Mouse (Mus musculus) bone marrow, adult 2 months (tissue): ENCODE results near the gene Pam16. TPM values are rescaled to one million over a fixed set of nuclear protein-coding genes. Genes with fewer than 3 reads are reported as not detected.

Experiments used
- H3K27ac ChIP-seq: fragments of 200-500 bp; 2 replicates; pipeline ENCODE4 v1.5.1; 2012; ENCODE audit warnings: low read depth, mild to moderate bottlenecking, control low read depth, inconsistent platforms, low read length; ENCODE audit not compliant: control insufficient read depth, poor library complexity, insufficient read depth
- H3K4me1 ChIP-seq: fragments of 200-500 bp; 2 replicates; pipeline ENCODE4 v1.6.1; 2011; ENCODE audit warnings: low read length; ENCODE audit not compliant: control insufficient read depth, insufficient read depth
- H3K4me3 ChIP-seq: fragments of 200-500 bp; replicated peaks from 2 replicates; pipeline ENCODE3; 2011; ENCODE audit warnings: mild to moderate bottlenecking, low read depth, low read length, control low read depth; ENCODE audit not compliant: control insufficient read depth
- CTCF ChIP-seq: fragments of 200-500 bp; IDR thresholded peaks from 2 replicates; pipeline ENCODE4 v1.5.1; 2011; ENCODE audit warnings: low read length, control low read depth; ENCODE audit not compliant: control insufficient read depth, insufficient read depth
- POLR2A ChIP-seq: fragments of 200-500 bp; IDR thresholded peaks from 2 replicates; pipeline ENCODE4 v1.6.1; 2011; ENCODE audit warnings: low read depth, mild to moderate bottlenecking, control low read depth, low read length, borderline replicate concordance; ENCODE audit not compliant: control insufficient read depth
- WGBS: fragments of 180-500 bp; shearing (Covaris S2); methylation state at CpG from one replicate; pipeline ENCODE4 v1.1.7; 2018; 5-methylcytosine and 5-hydroxymethylcytosine counted together
- polyA plus RNA-seq: library from polyadenylated mRNA; stranded (reverse); fragments of >200 nt; gene quantifications from 2 replicates; pipeline ENCODE4 v1.2.4, GENCODE M21; 2011; ENCODE audit warnings: low replicate concordance; ENCODE audit not compliant: missing spikeins, insufficient read depth, insufficient read length

Pam16 gene
- polyA plus RNA-seq, 1 experiment: 52.5 TPM

DNA sequence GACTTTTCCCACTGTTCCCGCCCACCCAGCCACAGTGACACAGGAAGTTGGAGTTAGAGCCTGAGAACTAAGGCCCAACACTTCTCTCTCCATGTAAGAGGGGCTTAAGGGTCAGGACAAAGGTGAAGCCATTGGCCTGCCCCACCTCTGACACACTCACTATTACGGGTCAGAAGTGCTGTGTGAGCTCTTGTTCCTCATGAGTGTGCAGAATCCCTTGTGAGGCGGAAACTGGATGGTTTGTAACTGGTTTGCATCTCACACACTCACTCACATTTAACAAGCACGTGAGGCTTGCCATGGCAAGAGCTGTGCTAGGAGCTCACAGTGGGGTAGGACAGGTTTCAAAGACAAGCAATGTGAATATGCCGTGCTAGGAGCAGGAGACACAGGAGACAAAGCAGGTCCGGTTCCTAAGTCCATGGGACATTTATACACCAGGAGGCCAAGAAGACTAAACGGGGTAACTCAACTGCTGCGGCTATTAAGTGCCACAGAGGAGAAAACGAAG, 31.8 kb upstream of the Pam16 start:
- Histone ChIP-seq H3K4me3 (no peak overlapping the region), H3K27ac (no peak overlapping the region; the same call in 1 of the 2 replicates), H3K4me1 (no peaks in the 10 kb centered on the region)
- WGBS: 77% methylated on average over 9 of the region's 9 CpGs
- TF ChIP-seq POLR2A: no peak
- no peak for TF ChIP-seq CTCF

DNA sequence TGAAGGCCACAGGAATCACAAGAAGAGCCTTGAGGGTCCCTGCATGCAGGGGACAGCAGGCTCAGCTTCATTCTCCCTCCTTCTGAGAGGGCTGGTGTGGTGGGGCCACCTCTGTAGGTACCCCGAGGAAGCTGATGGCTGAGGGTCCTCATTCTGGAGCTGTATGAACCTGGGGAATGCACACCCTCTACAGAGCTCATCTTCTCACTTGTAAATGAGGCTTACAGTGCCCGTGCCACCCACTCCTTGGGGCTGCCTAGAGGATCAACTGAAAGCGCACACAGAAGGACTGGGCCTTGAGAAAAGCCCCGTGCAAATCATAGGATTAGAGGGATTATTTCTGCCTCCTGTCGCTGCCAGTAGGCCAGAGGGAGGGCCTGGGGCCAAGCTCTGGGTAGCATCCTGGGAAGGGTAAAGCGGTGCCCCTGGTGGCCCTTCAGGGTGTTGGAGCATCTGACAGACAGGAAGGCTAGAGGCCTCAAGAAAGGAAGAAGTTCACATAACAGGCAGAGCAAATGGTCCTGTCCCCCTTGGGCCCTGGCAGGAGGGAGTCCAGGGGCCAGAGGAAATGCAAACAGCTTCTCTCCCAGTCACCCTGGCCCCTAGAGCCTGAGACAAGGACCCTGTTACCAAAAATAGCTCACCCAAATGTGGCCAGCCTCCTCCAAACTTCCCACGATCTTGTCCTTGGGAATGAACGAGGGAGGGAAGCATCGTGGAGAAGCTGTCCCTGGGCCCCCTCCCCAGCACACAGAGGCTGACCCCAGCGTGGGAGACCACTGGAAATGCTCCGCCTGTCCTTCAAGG, 31.2 kb upstream of the Pam16 start:
- no peak overlapping the region; the same call in 1 of the 2 replicates for H3K27ac ChIP-seq
- no peaks in the 10 kb centered on the region for H3K4me1 ChIP-seq
- no peak overlapping the region for H3K4me3 ChIP-seq
- 56% methylated on average over 11 of the region's 11 CpGs for WGBS
- TF ChIP-seq CTCF (peak; percentile 13; the same call in 1 of the 2 replicates), POLR2A (no peak)

DNA sequence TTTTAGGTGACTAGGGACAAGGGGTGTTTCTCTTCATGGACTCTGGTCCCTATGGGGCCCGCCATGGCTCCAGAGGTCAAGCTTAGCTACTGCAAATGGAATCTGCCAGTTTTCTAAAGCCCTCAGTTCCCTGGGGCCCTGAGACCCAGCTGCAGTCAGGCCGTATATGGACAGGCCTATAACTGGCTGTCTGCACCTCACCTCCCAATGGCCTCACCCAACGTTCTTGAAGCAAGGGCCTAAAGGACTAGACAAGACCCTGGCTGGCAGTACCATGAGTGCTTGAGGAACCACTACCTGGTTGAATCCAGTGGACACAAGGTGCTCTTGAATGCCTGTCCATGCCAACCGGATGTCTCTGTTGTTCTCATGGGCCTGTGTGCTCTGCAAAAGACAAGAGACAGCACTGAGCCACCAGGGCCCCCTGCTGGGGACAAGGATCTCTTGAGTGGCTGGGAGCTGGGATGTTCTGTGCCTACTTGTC, 30.5 kb upstream of the Pam16 start:
- H3K27ac ChIP-seq: no peak overlapping the region
- H3K4me3 ChIP-seq: no peak overlapping the region
- WGBS: 84% methylated on average over 4 of the region's 4 CpGs
- no peaks in the 10 kb centered on the region for H3K4me1 ChIP-seq
- no peak for TF ChIP-seq POLR2A
- no peak for TF ChIP-seq CTCF

DNA sequence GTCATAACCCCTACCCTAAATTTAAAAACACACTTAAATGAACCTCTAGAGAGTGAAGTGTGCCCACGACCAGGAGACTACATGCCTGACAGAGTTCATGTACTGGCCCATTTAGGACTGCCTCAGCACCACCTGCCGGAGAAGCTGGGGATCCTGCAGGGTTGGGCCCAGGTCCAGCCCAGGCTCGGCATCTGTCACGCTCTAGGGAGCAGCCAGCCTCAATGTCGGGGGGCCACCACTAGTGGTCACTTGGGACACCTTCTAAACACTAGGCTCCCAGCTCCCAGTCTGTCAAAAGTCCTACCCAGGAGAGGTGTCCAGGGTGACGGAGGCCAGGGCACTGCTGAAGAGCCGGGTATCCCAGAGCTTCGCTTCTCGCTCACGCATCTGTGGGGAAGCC, 29.9 kb upstream of the Pam16 start:
- WGBS: 90% methylated on average over 10 of the region's 10 CpGs
- Histone ChIP-seq H3K4me1 (no peaks in the 10 kb centered on the region), H3K27ac (no peak overlapping the region), H3K4me3 (no peak overlapping the region)
- TF ChIP-seq CTCF (no peak; the same call in 1 of the 2 replicates), POLR2A (no peak)

DNA sequence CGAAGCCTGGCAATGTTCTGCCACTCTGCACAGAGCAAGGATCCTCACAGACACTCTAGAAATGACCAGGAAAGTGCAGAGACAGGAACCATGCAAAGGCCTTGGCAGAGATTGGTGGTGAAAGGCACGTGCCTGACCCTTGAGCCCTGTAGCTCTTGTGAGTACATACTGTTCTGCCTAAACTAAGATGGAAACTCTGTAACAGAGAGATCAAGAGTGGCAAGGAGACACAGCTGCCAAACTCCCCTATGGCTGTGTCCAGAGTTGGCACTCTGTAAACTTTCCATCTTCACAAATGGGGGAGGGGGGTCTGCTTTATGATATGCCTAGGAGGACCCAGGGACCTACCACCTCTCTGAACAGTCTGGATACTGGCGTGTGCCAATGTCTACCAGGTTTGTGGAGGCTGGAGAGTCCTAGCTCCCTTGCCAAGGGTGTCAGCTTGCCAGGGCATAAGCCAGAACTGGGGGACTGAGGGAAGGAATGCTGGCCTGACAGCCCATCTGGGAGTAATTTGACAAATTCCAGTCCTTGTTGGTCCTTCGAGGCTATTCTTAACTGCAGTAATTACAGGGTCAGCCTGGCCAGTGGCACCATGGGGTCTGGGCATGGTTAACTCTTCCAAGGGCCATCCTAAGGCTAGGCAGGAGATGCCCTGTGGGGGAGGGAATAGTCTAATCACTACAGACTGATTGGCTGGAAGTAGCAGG, 28.1 kb upstream of the Pam16 start:
- Histone ChIP-seq H3K27ac (no peak overlapping the region), H3K4me3 (no peak overlapping the region), H3K4me1 (no peaks in the 10 kb centered on the region)
- TF ChIP-seq CTCF: no peak
- 84% methylated on average over 4 of the region's 4 CpGs for WGBS

DNA sequence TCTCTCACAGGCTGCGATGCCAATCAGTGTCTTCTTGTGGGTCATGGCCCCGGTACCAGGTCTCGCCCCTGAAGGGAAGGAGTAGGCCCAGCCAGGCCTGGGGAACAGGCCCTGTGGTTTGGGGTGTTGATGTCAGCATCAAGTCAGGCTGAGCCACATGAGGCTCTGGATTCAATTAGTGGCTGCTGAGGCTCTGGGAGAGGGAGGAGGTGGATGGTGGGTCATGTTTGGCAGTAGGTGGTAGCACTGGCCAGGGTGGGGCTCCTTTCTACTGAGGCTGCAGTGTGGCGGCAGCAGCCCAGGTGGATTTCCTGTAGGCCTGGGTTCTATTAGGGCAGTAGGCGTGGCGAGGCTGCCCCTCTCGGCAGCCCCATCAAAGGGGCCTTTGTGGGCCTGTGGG, 26.8 kb upstream of the Pam16 start:
- Histone ChIP-seq H3K27ac (no peak overlapping the region), H3K4me3 (no peak overlapping the region), H3K4me1 (no peaks in the 10 kb centered on the region)
- no peak for TF ChIP-seq CTCF
- TF ChIP-seq POLR2A: no peak
- WGBS: 81% methylated on average over 7 of the region's 7 CpGs

DNA sequence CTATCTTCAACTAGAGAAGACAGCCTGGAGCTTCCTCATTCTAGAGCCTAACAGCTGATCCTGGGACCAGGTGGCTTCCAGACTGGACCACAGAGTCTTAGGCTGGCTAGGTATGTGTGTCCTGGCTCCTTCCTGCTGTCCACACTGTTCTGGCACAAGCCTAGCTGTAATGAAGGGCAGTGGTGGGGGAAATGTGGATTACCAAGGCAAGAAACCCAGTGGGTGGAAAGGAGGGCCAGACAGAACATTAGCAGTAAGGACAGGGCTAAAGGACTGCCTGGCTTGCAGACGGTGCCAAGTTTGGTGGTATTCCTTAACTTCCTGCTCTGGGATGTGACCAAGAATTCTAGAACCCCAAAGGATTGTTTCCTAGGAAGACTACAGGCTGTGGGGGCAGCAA, 26.3 kb upstream of the Pam16 start:
- H3K4me3 ChIP-seq: no peak overlapping the region
- H3K27ac ChIP-seq: no peak overlapping the region
- no peak for TF ChIP-seq CTCF
- no peak for TF ChIP-seq POLR2A
- WGBS: 92% methylated on average over 1 of the region's 1 CpGs
- no peaks in the 10 kb centered on the region for H3K4me1 ChIP-seq

DNA sequence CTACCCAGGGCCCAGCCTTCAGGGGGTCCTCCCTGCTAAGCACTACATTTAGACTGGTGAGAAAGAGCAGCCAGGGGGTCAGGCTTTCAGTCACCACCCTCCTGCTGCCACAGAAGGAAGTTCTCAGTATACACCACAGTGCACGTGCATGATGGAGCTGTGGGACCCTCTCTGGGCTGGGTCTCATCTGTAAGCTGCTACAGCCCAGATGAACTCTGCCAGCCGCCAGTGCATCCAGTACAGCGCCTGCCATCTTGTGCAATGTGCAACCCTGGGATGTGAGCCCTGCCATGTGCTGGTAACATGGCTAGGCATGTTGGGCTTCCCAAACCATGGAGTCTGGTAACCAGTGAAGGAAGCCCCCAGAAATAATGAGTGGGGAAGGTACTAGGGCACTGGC, 25.4 kb upstream of the Pam16 start:
- Histone ChIP-seq H3K4me1 (no peaks in the 10 kb centered on the region), H3K27ac (no peak overlapping the region), H3K4me3 (no peak overlapping the region)
- 93% methylated on average over 3 of the region's 3 CpGs for WGBS
- TF ChIP-seq POLR2A (no peak), CTCF (no peak)

DNA sequence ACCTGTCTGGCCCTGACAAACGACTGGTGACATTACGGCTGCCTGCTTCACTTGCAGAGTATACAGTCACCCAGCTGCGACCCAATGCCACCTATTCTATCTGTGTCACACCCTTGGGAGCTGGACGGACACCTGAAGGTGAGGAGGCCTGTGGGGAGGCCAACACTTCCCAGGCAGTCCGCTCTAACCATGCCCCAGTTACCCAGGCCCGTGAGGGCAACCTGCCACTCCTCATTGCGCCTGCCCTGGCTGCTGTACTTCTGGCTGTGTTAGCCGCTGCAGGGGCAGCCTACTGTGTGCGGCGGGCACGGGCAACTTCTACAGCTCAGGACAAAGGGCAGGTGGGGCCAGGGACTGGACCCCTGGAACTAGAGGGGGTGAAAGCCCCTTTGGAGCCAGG, 24.9 kb upstream of the Pam16 start:
- 89% methylated on average over 11 of the region's 11 CpGs for WGBS
- TF ChIP-seq POLR2A: no peak
- TF ChIP-seq CTCF: no peak

More for the DNA sequence above, 24.9 kb upstream of the Pam16 start:
- H3K4me3 ChIP-seq: no peak overlapping the region
- H3K27ac ChIP-seq: no peak overlapping the region
- H3K4me1 ChIP-seq: no peaks in the 10 kb centered on the region
